Mouse (Mus musculus) urinary bladder, postnatal 0 days (tissue): ENCODE results near the gene Paics. TPM values are rescaled to one million over a fixed set of nuclear protein-coding genes. Genes with fewer than 3 reads are reported as not detected.

Source experiments
- polyA plus RNA-seq: library from polyadenylated mRNA; unstranded; fragments of >200 nt; fragmentation: Nextera tagmentation; extraction: Ambion mirVana; gene quantifications from 2 replicates; pipeline ENCODE4 v1.2.1, GENCODE M21; 2015

Paics gene
- 125 and 129 TPM in 2 replicates for polyA plus RNA-seq

GRCm38 (mm10) chr5:76951106-76952027 is at the start of gene Paics, which contains the start of gene Ppat:
Gene Paics (plus strand): TSS chr5:76951307.
Gene Ppat (minus strand): TSS chr5:76951578.

GRCm38 (mm10) chr5:76905405-76906154 is 45.5 kb upstream of the Paics start, which contains the start of gene Aasdh:
Gene Aasdh (minus strand): TSS chr5:76905514.

GRCm38 (mm10) chr5:76974554-76975285 is 23.6 kb downstream of the Paics start, which contains the start of gene Srp72:
Gene Srp72 (plus strand): TSS chr5:76974683.

GRCm38 (mm10) chr5:77004051-77004821 is 53.1 kb downstream of the Paics start, which contains the start of gene Arl9:
Gene Arl9 (plus strand): TSS chr5:77004055.

GRCm38 (mm10) chr5:77015544-77016482 is 64.7 kb downstream of the Paics start, which contains the start of gene Thegl:
Gene Thegl (plus strand): TSS chr5:77016023.

Other genes starting within 250 kb of the Paics start
- 7.8 and 8.8 TPM in 2 replicates for gene Aasdh, start 45.8 kb upstream of the Paics start, polyA plus RNA-seq
- 12.2 and 14.0 TPM in 2 replicates for gene Ppat, start 271 bp downstream of the Paics start, polyA plus RNA-seq
- gene Srp72, start 23.4 kb downstream of the Paics start, polyA plus RNA-seq, result 58.5 and 70.8 TPM in 2 replicates
- gene Arl9, start 52.7 kb downstream of the Paics start, polyA plus RNA-seq, result not detected in 2 replicates
- gene Thegl, start 64.7 kb downstream of the Paics start, polyA plus RNA-seq, result not detected in 2 replicates
- gene Hopx, start 163.8 kb downstream of the Paics start, polyA plus RNA-seq, result 8.1 and 10.7 TPM in 2 replicates